Mouse (Mus musculus) WW6 (cell line): ENCODE data around the gene 6820408C15Rik.

Experiments
- DNase-seq: peaks from one replicate; pipeline ENCODE4 v3.0.0-alpha.2; 2013; ENCODE audit warnings: low read depth, low spot score

6820408C15Rik gene

GRCm38 (mm10) chr2:152470973-152471372, 55.6 kb downstream of the 6820408C15Rik start:
- DNase-seq: no peak

GRCm38 (mm10) chr2:152472434-152472833, 57.0 kb downstream of the 6820408C15Rik start:
- DNase-seq: no peak

- no peak for DNase-seq
These were observed 61.4 kb downstream of the 6820408C15Rik start, which contains the start of gene Defb20 for GRCm38 (mm10) chr2:152476763-152477162. Gene Defb20 (plus strand): TSS chr2:152477063.

GRCm38 (mm10) chr2:152480881-152481280, 65.5 kb downstream of the 6820408C15Rik start:
- no peak for DNase-seq

- no peak for DNase-seq
These were observed 66.3 kb downstream of the 6820408C15Rik start for GRCm38 (mm10) chr2:152481726-152482125.

GRCm38 (mm10) chr2:152487024-152487423, 71.6 kb downstream of the 6820408C15Rik start:
- DNase-seq: no peak

- DNase-seq: no peak
These were observed 74.7 kb downstream of the 6820408C15Rik start, which contains the start of gene Defb22 for GRCm38 (mm10) chr2:152490038-152490437. Gene Defb22 (minus strand): TSS chr2:152490138.

GRCm38 (mm10) chr2:152493151-152493550, 77.8 kb downstream of the 6820408C15Rik start:
- DNase-seq: no peak
